Mouse (Mus musculus): Measurements from ENCODE around the gene Gtpbp3. TPM values are rescaled to one million over a fixed set of nuclear protein-coding genes. Genes with fewer than 3 reads are reported as not detected.
"Not testable (repeated sequence)": the region's sequence is repeated elsewhere in the genome, so short reads cannot be mapped to it uniquely, and the experiment has no call there.

The Gtpbp3 gene
- polyA plus RNA-seq, 1 experiment from 2014 or later: 18.3 TPM

- H3K9ac ChIP-seq (replicated peaks): no peak overlapping the region
- no peak overlapping the region for H3K4me3 ChIP-seq
- H3K4me2 ChIP-seq (replicated peaks): no peak overlapping the region
- peaks cover 9% of the 10 kb centered on the region for H3K4me1 ChIP-seq
- WGBS: 81% methylated on average over 4 of the region's 4 CpGs
- H3K27ac ChIP-seq (replicated peaks): no peak overlapping the region
- no peaks in the 10 kb centered on the region for H3K9me3 ChIP-seq
- no peak for ATAC-seq (ENCODE audit: low FRiP score, low read depth)
- peaks cover 65% of the 10 kb centered on the region for H3K27me3 ChIP-seq
- H3K36me3 ChIP-seq: no peaks in the 10 kb centered on the region
These were observed 18.1 kb downstream of the Gtpbp3 start for GRCm38 (mm10) chr8:71505979-71506378.

- no peak overlapping the region for H3K27ac ChIP-seq (replicated peaks)
These were observed 19.7 kb downstream of the Gtpbp3 start for GRCm38 (mm10) chr8:71507589-71508104.

GRCm38 (mm10) chr8:71509316-71509715 lies 21.4 kb downstream of the Gtpbp3 start:
- H3K4me3 ChIP-seq: no peak overlapping the region
- ATAC-seq (ENCODE audit: low FRiP score, low read depth): no peak
- H3K36me3 ChIP-seq: no peaks in the 10 kb centered on the region
- H3K27ac ChIP-seq (replicated peaks): no peak overlapping the region
- peaks cover 9% of the 10 kb centered on the region for H3K4me1 ChIP-seq
- H3K9me3 ChIP-seq: no peaks in the 10 kb centered on the region
- no peak overlapping the region for H3K9ac ChIP-seq (replicated peaks)
- H3K27me3 ChIP-seq: peaks cover 74% of the 10 kb centered on the region
- no peak overlapping the region for H3K4me2 ChIP-seq (replicated peaks)
- WGBS: 65% methylated on average over 2 of the region's 2 CpGs

More at GRCm38 (mm10) chr8:71507589-71508104, 19.7 kb downstream of the Gtpbp3 start:
- WGBS: under 1% methylated on average over 61 of the region's 61 CpGs
- peak overlapping the region; percentile 56 for H3K4me2 ChIP-seq (replicated peaks)
- H3K9ac ChIP-seq (replicated peaks): no peak overlapping the region
- peak; percentile 59 for ATAC-seq (ENCODE audit: low FRiP score, low read depth)
- H3K4me1 ChIP-seq: peaks cover 9% of the 10 kb centered on the region
- peak overlapping the region; percentile 39 for H3K4me3 ChIP-seq
- H3K36me3 ChIP-seq: no peaks in the 10 kb centered on the region
- H3K27me3 ChIP-seq: peaks cover 75% of the 10 kb centered on the region
- H3K9me3 ChIP-seq: no peaks in the 10 kb centered on the region

GRCm38 (mm10) chr8:71511644-71512043 lies 23.7 kb downstream of the Gtpbp3 start, which contains the start of gene Plvap:
Plvap (minus strand) TSS chr8:71511752.
- 71% methylated on average over 14 of the region's 14 CpGs for WGBS
- no peak within 1 kb of the TSS for H3K27ac ChIP-seq (replicated peaks)
- peaks cover 9% of the 10 kb centered on the region for H3K4me1 ChIP-seq
- H3K4me3 ChIP-seq: no peak within 1 kb of the TSS
- H3K4me2 ChIP-seq (replicated peaks): no peak within 1 kb of the TSS
- no peak within 1 kb of the TSS for H3K9ac ChIP-seq (replicated peaks)
- peaks cover 52% of the 10 kb centered on the region for H3K27me3 ChIP-seq
- no peaks in the 10 kb centered on the region for H3K36me3 ChIP-seq
- no peak for ATAC-seq (ENCODE audit: low FRiP score, low read depth)
- H3K9me3 ChIP-seq: no peaks in the 10 kb centered on the region

GRCm38 (mm10) chr8:71513018-71513754 lies 25.3 kb downstream of the Gtpbp3 start:
- no peak for ATAC-seq (ENCODE audit: low FRiP score, low read depth)
- WGBS: 76% methylated on average over 15 of the region's 15 CpGs
- no peak overlapping the region for H3K9ac ChIP-seq (replicated peaks)
- H3K27me3 ChIP-seq: peaks cover 37% of the 10 kb centered on the region
- H3K27ac ChIP-seq (replicated peaks): no peak overlapping the region
- H3K36me3 ChIP-seq: no peaks in the 10 kb centered on the region
- H3K4me3 ChIP-seq: no peak overlapping the region
- peaks cover 4% of the 10 kb centered on the region; the same call in 1 of the 2 replicates for H3K4me1 ChIP-seq
- H3K9me3 ChIP-seq: no peaks in the 10 kb centered on the region
- no peak overlapping the region for H3K4me2 ChIP-seq (replicated peaks)

- Histone ChIP-seq H3K4me1 (peaks cover 4% of the 10 kb centered on the region; the same call in 1 of the 2 replicates), H3K36me3 (no peaks in the 10 kb centered on the region), H3K9me3 (no peaks in the 10 kb centered on the region), H3K27ac (replicated peaks) (no peak overlapping the region), H3K27me3 (peaks cover 20% of the 10 kb centered on the region), H3K4me2 (replicated peaks) (no peak overlapping the region), H3K4me3 (no peak overlapping the region), H3K9ac (replicated peaks) (no peak overlapping the region)
- WGBS: 67% methylated on average over 5 of the region's 5 CpGs
- no peak for ATAC-seq (ENCODE audit: low FRiP score, low read depth)
These were observed 27.1 kb downstream of the Gtpbp3 start for GRCm38 (mm10) chr8:71515043-71515442.

GRCm38 (mm10) chr8:71516786-71517185 lies 28.9 kb downstream of the Gtpbp3 start:
- Histone ChIP-seq H3K4me1 (peaks cover 4% of the 10 kb centered on the region; the same call in 1 of the 2 replicates), H3K27me3 (peaks cover 8% of the 10 kb centered on the region), H3K9me3 (no peaks in the 10 kb centered on the region), H3K4me3 (no peak overlapping the region), H3K4me2 (replicated peaks) (no peak overlapping the region), H3K9ac (replicated peaks) (no peak overlapping the region), H3K27ac (replicated peaks) (no peak overlapping the region), H3K36me3 (no peaks in the 10 kb centered on the region)
- WGBS: 28% methylated on average over 6 of the region's 6 CpGs
- ATAC-seq (ENCODE audit: low FRiP score, low read depth): no peak

GRCm38 (mm10) chr8:71519037-71519825 lies 31.3 kb downstream of the Gtpbp3 start:
- 42% methylated on average over 9 of the region's 10 CpGs for WGBS
- H3K36me3 ChIP-seq; H3K27ac ChIP-seq (replicated peaks); ATAC-seq (ENCODE audit: low FRiP score, low read depth); H3K4me3 ChIP-seq; H3K9me3 ChIP-seq; H3K4me2 ChIP-seq (replicated peaks); H3K4me1 ChIP-seq; H3K9ac ChIP-seq (replicated peaks): not testable (repeated sequence)
- peaks cover 28% of the 10 kb centered on the region for H3K27me3 ChIP-seq

- Histone ChIP-seq H3K27me3 (peaks cover 52% of the 10 kb centered on the region), H3K9ac (replicated peaks) (no peak overlapping the region), H3K27ac (replicated peaks) (no peak overlapping the region), H3K4me2 (replicated peaks) (no peak overlapping the region), H3K36me3 (no peaks in the 10 kb centered on the region), H3K4me1 (peaks cover 16% of the 10 kb centered on the region), H3K9me3 (no peaks in the 10 kb centered on the region), H3K4me3 (no peak overlapping the region)
- WGBS: 3% methylated on average over 17 of the region's 17 CpGs
- ATAC-seq (ENCODE audit: low FRiP score, low read depth): peak; percentile 88
These were observed 33.7 kb downstream of the Gtpbp3 start for GRCm38 (mm10) chr8:71521634-71522033.

- Histone ChIP-seq H3K4me1 (peaks cover 15% of the 10 kb centered on the region), H3K4me3 (0 out of 2 replicates have a peak within 1 kb of the TSS, but pooled peaks have one; percentile 3), H3K27ac (replicated peaks) (no peak within 1 kb of the TSS), H3K4me2 (replicated peaks) (peak within 1 kb of the TSS; percentile 25; the same call in 1 of the 2 replicates), H3K9me3 (no peaks in the 10 kb centered on the region), H3K9ac (replicated peaks) (no peak within 1 kb of the TSS), H3K36me3 (no peaks in the 10 kb centered on the region), H3K27me3 (peaks cover 72% of the 10 kb centered on the region)
- no peak for ATAC-seq (ENCODE audit: low FRiP score, low read depth)
- 6% methylated on average over 46 of the region's 46 CpGs for WGBS
These were observed 37.5 kb downstream of the Gtpbp3 start, which contains the start of gene Ccdc194 for GRCm38 (mm10) chr8:71525226-71526050. Ccdc194 (minus strand) TSS chr8:71525711.

GRCm38 (mm10) chr8:71526272-71526671 lies 38.4 kb downstream of the Gtpbp3 start:
- 2% methylated on average over 6 of the region's 6 CpGs for WGBS
- H3K27ac ChIP-seq (replicated peaks): no peak overlapping the region
- H3K27me3 ChIP-seq: peaks cover 68% of the 10 kb centered on the region
- H3K36me3 ChIP-seq: no peaks in the 10 kb centered on the region
- H3K9ac ChIP-seq (replicated peaks): no peak overlapping the region
- no peak for ATAC-seq (ENCODE audit: low FRiP score, low read depth)
- peaks cover 15% of the 10 kb centered on the region for H3K4me1 ChIP-seq
- no peaks in the 10 kb centered on the region for H3K9me3 ChIP-seq
- no peak overlapping the region for H3K4me2 ChIP-seq (replicated peaks)
- no peak overlapping the region for H3K4me3 ChIP-seq
